Mouse (Mus musculus) lung, adult 2 months (tissue): ENCODE measurements around the gene Stk32c.

Experiments
- CTCF ChIP-seq: fragments of 200-500 bp; IDR thresholded peaks from 2 replicates; pipeline ENCODE4 v1.5.1; 2011; ENCODE audit warnings: mild to moderate bottlenecking, low read length, control low read depth; ENCODE audit not compliant: insufficient read depth
- POLR2A ChIP-seq: fragments of 200-500 bp; IDR thresholded peaks from 2 replicates; pipeline ENCODE4 v1.6.1; 2011; ENCODE audit warnings: low read depth, mild to moderate bottlenecking, control low read depth, low read length, borderline replicate concordance; ENCODE audit errors: extremely low read depth

GRCm38 (mm10) chr7:139079141-139079540 is 134.0 kb downstream of the Stk32c start:
- TF ChIP-seq CTCF: no peak
- TF ChIP-seq POLR2A: no peak
